Comparison of ENCODE assay signal across 9 mouse cellular contexts in genomic region chr8:71601939-71602665, GRCm38 (mm10). TPM values are rescaled to one million over a fixed set of nuclear protein-coding genes. Genes with fewer than 3 reads are reported as not detected.
DNase-seq lines count a peak whose midpoint lies in the region; ATAC-seq and TF ChIP-seq lines count a peak whose summit lies in the region.
"Had no signal": no experiment of that assay in that cellular context is flagged by ENCODE, and none has a peak within 500 bp of the region (broad histone marks: within the 10 kb centered on the region; RNA-seq: fewer than 3 reads in every experiment).

No protein-coding gene starts in this region.

- H3K9ac ChIP-seq in ES-E14 (ENCODE audit: insufficient read depth, low read depth, low read length, poor library complexity, severe bottlenecking), result peak overlapping the region; percentile 57
- no peak overlapping the region for H3K9ac ChIP-seq in heart, postnatal 0 days (replicated peaks; ENCODE audit: low read depth, low read length)

- H3K4me1 ChIP-seq in heart, embryonic 10.5 days, result peaks cover 18% of the 10 kb centered on the region
- H3K4me1 ChIP-seq in ES-E14 (ENCODE audit: control insufficient read depth in 2 of 2, insufficient read depth in 2 of 2, low read length in 2 of 2, poor library complexity in 1 of 2), result 0 out of 4 replicates have a peak, but pooled peaks cover 0 to 3% of the 10 kb centered on the region in 2 experiments
- H3K4me1 ChIP-seq in heart, postnatal 0 days (ENCODE audit: control insufficient read depth, insufficient read depth), result 0 out of 2 replicates have a peak, but pooled peaks cover 9% of the 10 kb centered on the region
- peaks cover 8% of the 10 kb centered on the region; the same call in 1 of the 2 replicates for H3K4me1 ChIP-seq in megakaryocyte, embryonic 14.5 days

- no peaks in the 10 kb centered on the region for H3K9me3 ChIP-seq in heart, embryonic 10.5 days
- no peaks in the 10 kb centered on the region for H3K9me3 ChIP-seq in ES-E14 (ENCODE audit: control insufficient read depth, insufficient read depth, low read depth, low read length)
- H3K9me3 ChIP-seq in heart, postnatal 0 days (replicated peaks; ENCODE audit: control insufficient read depth, low read length), result no peaks in the 10 kb centered on the region
- no peaks in the 10 kb centered on the region for H3K9me3 ChIP-seq in megakaryocyte, embryonic 14.5 days

- DNase-seq in heart, embryonic 10.5 days (ENCODE audit: low spot score), result no peak
- no peak for DNase-seq in heart, adult 8-10 months (ENCODE audit: low spot score)
- DNase-seq in ES-E14 (ENCODE audit: low read depth, low spot score), result no peak
- no peak for DNase-seq in heart, postnatal 0 days (ENCODE audit: low spot score)
- peak; percentile 75 for DNase-seq in thymus, postnatal 14 days
- DNase-seq in adrenal gland, postnatal 10 days, result no peak

- TF ChIP-seq EP300 in heart, postnatal 0 days (IDR thresholded peaks at IDR 0.05; ENCODE audit: low read depth), result no peak

- H3K27ac ChIP-seq in heart, embryonic 10.5 days, result peak overlapping the region; percentile 24
- H3K27ac ChIP-seq in ES-E14 (ENCODE audit: insufficient read depth, low read depth, low read length, poor library complexity, severe bottlenecking), result no peak overlapping the region; the same call in 1 of the 2 replicates
- H3K27ac ChIP-seq in heart, postnatal 0 days (ENCODE audit: low read depth), result no peak overlapping the region

- peaks cover 13% of the 10 kb centered on the region; the same call in 1 of the 2 replicates for H3K36me3 ChIP-seq in heart, embryonic 10.5 days
- H3K36me3 ChIP-seq in ES-E14 (ENCODE audit: control insufficient read depth, insufficient read depth, low read length, poor library complexity, severe bottlenecking), result peaks cover 5% of the 10 kb centered on the region; the same call in 1 of the 2 replicates
- H3K36me3 ChIP-seq in heart, postnatal 0 days (replicated peaks; ENCODE audit: control insufficient read depth, insufficient read depth, low read length), result no peaks in the 10 kb centered on the region
- H3K36me3 ChIP-seq in megakaryocyte, embryonic 14.5 days (replicated peaks; ENCODE audit: low read length), result peaks cover 89% of the 10 kb centered on the region

- H3K27me3 ChIP-seq in heart, embryonic 10.5 days (ENCODE audit: insufficient read depth, poor library complexity, severe bottlenecking), result peaks cover 77% of the 10 kb centered on the region
- H3K27me3 ChIP-seq in heart, postnatal 0 days (ENCODE audit: control insufficient read depth, insufficient read depth, low read length), result peaks cover 30% of the 10 kb centered on the region
- H3K27me3 ChIP-seq in megakaryocyte, embryonic 14.5 days (replicated peaks), result peaks cover 8% of the 10 kb centered on the region

- peak; percentile 19; the same call in 1 of the 2 replicates for ATAC-seq in heart, postnatal 0 days (ENCODE audit: insufficient read depth, low read depth)
- ATAC-seq in erythroid progenitor cell, adult 5-6 weeks (replicated peaks; ENCODE audit: low FRiP score, poor library complexity, severe bottlenecking), result no peak

- peak overlapping the region; percentile 58 for H3K4me3 ChIP-seq in heart, embryonic 10.5 days
- peak overlapping the region; percentile 70 to 73 for H3K4me3 ChIP-seq in ES-E14 (ENCODE audit: insufficient read depth in 1 of 2, low read depth in 1 of 2, low read length in 2 of 2, poor library complexity in 1 of 2, severe bottlenecking in 1 of 2)
- H3K4me3 ChIP-seq in heart, postnatal 0 days (ENCODE audit: low read depth, low read length), result peak overlapping the region; percentile 30
- H3K4me3 ChIP-seq in megakaryocyte, embryonic 14.5 days (replicated peaks), result peak overlapping the region; percentile 23

- no peak for TF ChIP-seq CTCF in heart, postnatal 0 days (IDR thresholded peaks at IDR 0.05; ENCODE audit: low read depth)

- WGBS in heart, embryonic 10.5 days, result 3% methylated on average over 65 of the region's 65 CpGs
- WGBS in heart, postnatal 0 days, result 4% methylated on average over 53 of the region's 65 CpGs

- in situ Hi-C loops in ES-E14 (cut with MboI; ENCODE audit: low sequenced_read_pairs in 2 of 2, unreplicated experiment in 2 of 2), result no loop called here

- peak overlapping the region; percentile 47 for H3K4me2 ChIP-seq in heart, postnatal 0 days (ENCODE audit: low read depth, low read length)

TF ChIP-seq in ES-E14, 5 proteins besides CTCF, POLR2A, EP300 and RAD21:
- TF ChIP-seq ZC3H11A (IDR thresholded peaks at IDR 0.05; ENCODE audit: borderline replicate concordance, low read depth, low read length) (no peak), CHD2 (IDR thresholded peaks at IDR 0.05; ENCODE audit: low read depth, low read length) (no peak), HCFC1 (IDR thresholded peaks at IDR 0.05; ENCODE audit: borderline replicate concordance, insufficient read depth, low read length) (no peak), MAFK (IDR thresholded peaks at IDR 0.05; ENCODE audit: insufficient read depth, low read depth, low read length) (no peak), ZNF384 (IDR thresholded peaks at IDR 0.05; ENCODE audit: low read depth, low read length) (no peak)

RNA-seq across cellular contexts. Expression of gene Fam129c, which starts 4.7 kb away (rescaled TPM):
- polyA plus RNA-seq in heart, embryonic 10.5 days (2016; fragmentation: Nextera tagmentation; extraction: Ambion mirVana), result 1.6 and 3.6 TPM in 2 replicates
- 1 to 10 TPM; 1.1 to 1.4 (median 1.2) TPM for total RNA-seq in heart, adult 8-10 months (2022)
- 9.0 and 15.2 TPM in 2 replicates for total RNA-seq in ES-E14 (2012; rRNA removed)
- 0.04 and 12.6 TPM in 2 replicates for total RNA-seq in heart, postnatal 0 days (2014; rRNA removed; ENCODE audit: low replicate concordance)
- 0.59 and 1.6 TPM in 2 replicates for polyA plus RNA-seq in heart, postnatal 0 days (2015; fragmentation: Nextera tagmentation; extraction: Ambion mirVana)
- 2.5 and 27.1 TPM in 2 replicates for polyA plus RNA-seq in megakaryocyte, embryonic 14.5 days (2012; ENCODE audit: insufficient read depth, low replicate concordance)
- 1 to 10 TPM; 3.9 to 4.2 TPM for total RNA-seq in adrenal gland, postnatal 10 days (2021)
- 54.1 and 135 TPM in 2 replicates for total RNA-seq in erythroid progenitor cell, adult 5-6 weeks (2015; ENCODE audit: low replicate concordance)
- total RNA-seq in erythroid progenitor cell, adult 5-6 weeks (2017; ENCODE audit: low replicate concordance), result 7.4 and 32.9 TPM in 2 replicates

RNA-seq across cellular contexts. Expression of gene Colgalt1, which starts 8.7 kb away (rescaled TPM):
- polyA plus RNA-seq in heart, embryonic 10.5 days (2016; fragmentation: Nextera tagmentation; extraction: Ambion mirVana), result 54.4 and 60.5 TPM in 2 replicates
- 10 to 100 TPM; 38.4 to 41.5 (median 39.9) TPM for total RNA-seq in heart, adult 8-10 months (2022)
- 126 and 186 TPM in 2 replicates for total RNA-seq in ES-E14 (2012; rRNA removed)
- total RNA-seq in heart, postnatal 0 days (2014; rRNA removed; ENCODE audit: low replicate concordance), result 84.1 and 108 TPM in 2 replicates
- polyA plus RNA-seq in heart, postnatal 0 days (2015; fragmentation: Nextera tagmentation; extraction: Ambion mirVana), result 32.7 and 35.4 TPM in 2 replicates
- 14.0 and 14.8 TPM in 2 replicates for polyA plus RNA-seq in megakaryocyte, embryonic 14.5 days (2012; ENCODE audit: insufficient read depth, low replicate concordance)
- total RNA-seq in adrenal gland, postnatal 10 days (2021), result 10 to 100 TPM; 56.3 to 58.9 TPM
- 5.9 and 19.5 TPM in 2 replicates for total RNA-seq in erythroid progenitor cell, adult 5-6 weeks (2015; ENCODE audit: low replicate concordance)
- total RNA-seq in erythroid progenitor cell, adult 5-6 weeks (2017; ENCODE audit: low replicate concordance), result 9.2 and 11.0 TPM in 2 replicates

RNA-seq across cellular contexts. Expression of gene Pgls, which starts 10.1 kb away (rescaled TPM):
- 195 and 228 TPM in 2 replicates for polyA plus RNA-seq in heart, embryonic 10.5 days (2016; fragmentation: Nextera tagmentation; extraction: Ambion mirVana)
- total RNA-seq in heart, adult 8-10 months (2022), result 10 to 100 TPM; 57.7 to 65.1 (median 62.6) TPM
- total RNA-seq in ES-E14 (2012; rRNA removed), result 95.6 and 124 TPM in 2 replicates
- total RNA-seq in heart, postnatal 0 days (2014; rRNA removed; ENCODE audit: low replicate concordance), result 333 and 425 TPM in 2 replicates
- polyA plus RNA-seq in heart, postnatal 0 days (2015; fragmentation: Nextera tagmentation; extraction: Ambion mirVana), result 210 and 212 TPM in 2 replicates
- 330 and 634 TPM in 2 replicates for polyA plus RNA-seq in megakaryocyte, embryonic 14.5 days (2012; ENCODE audit: insufficient read depth, low replicate concordance)
- 100 to 1,000 TPM; 233 to 245 TPM for total RNA-seq in adrenal gland, postnatal 10 days (2021)
- total RNA-seq in erythroid progenitor cell, adult 5-6 weeks (2015; ENCODE audit: low replicate concordance), result 31.4 and 36.9 TPM in 2 replicates
- 14.8 and 31.8 TPM in 2 replicates for total RNA-seq in erythroid progenitor cell, adult 5-6 weeks (2017; ENCODE audit: low replicate concordance)

RNA-seq across cellular contexts. Expression of gene Slc27a1, which starts 33.4 kb away (rescaled TPM):
- 19.0 and 19.4 TPM in 2 replicates for polyA plus RNA-seq in heart, embryonic 10.5 days (2016; fragmentation: Nextera tagmentation; extraction: Ambion mirVana)
- total RNA-seq in heart, adult 8-10 months (2022), result 100 to 1,000 TPM; 192 to 237 (median 204) TPM
- 24.5 and 45.9 TPM in 2 replicates for total RNA-seq in ES-E14 (2012; rRNA removed)
- total RNA-seq in heart, postnatal 0 days (2014; rRNA removed; ENCODE audit: low replicate concordance), result 68.4 and 178 TPM in 2 replicates
- 62.1 and 68.5 TPM in 2 replicates for polyA plus RNA-seq in heart, postnatal 0 days (2015; fragmentation: Nextera tagmentation; extraction: Ambion mirVana)
- 1.8 and 16.4 TPM in 2 replicates for polyA plus RNA-seq in megakaryocyte, embryonic 14.5 days (2012; ENCODE audit: insufficient read depth, low replicate concordance)
- 100 to 1,000 TPM in 1 of 2 experiments, 10 to 100 TPM in 1; 97.4 to 118 TPM for total RNA-seq in adrenal gland, postnatal 10 days (2021)
- total RNA-seq in erythroid progenitor cell, adult 5-6 weeks (2015; ENCODE audit: low replicate concordance), result 1.1 and 1.7 TPM in 2 replicates
- not detected in 2 replicates for total RNA-seq in erythroid progenitor cell, adult 5-6 weeks (2017; ENCODE audit: low replicate concordance)

RNA-seq across cellular contexts. Expression of gene Nxnl1, which starts 35.7 kb away (rescaled TPM):
- not detected in 2 replicates for polyA plus RNA-seq in heart, embryonic 10.5 days (2016; fragmentation: Nextera tagmentation; extraction: Ambion mirVana)
- total RNA-seq in heart, adult 8-10 months (2022), result under 1 TPM in 2 of 4 experiments, not detected in 2; 0.14 to 0.19 TPM
- not detected in 2 replicates for total RNA-seq in ES-E14 (2012; rRNA removed)
- total RNA-seq in heart, postnatal 0 days (2014; rRNA removed; ENCODE audit: low replicate concordance), result 0.50 TPM in 1 of 2 replicates, not detected in the other
- polyA plus RNA-seq in heart, postnatal 0 days (2015; fragmentation: Nextera tagmentation; extraction: Ambion mirVana), result 0.12 TPM in 2 replicates
- not detected in 2 replicates for polyA plus RNA-seq in megakaryocyte, embryonic 14.5 days (2012; ENCODE audit: insufficient read depth, low replicate concordance)
- total RNA-seq in adrenal gland, postnatal 10 days (2021), result under 1 TPM; 0.82 to 0.84 TPM
- total RNA-seq in erythroid progenitor cell, adult 5-6 weeks (2015; ENCODE audit: low replicate concordance), result not detected in 2 replicates
- total RNA-seq in erythroid progenitor cell, adult 5-6 weeks (2017; ENCODE audit: low replicate concordance), result not detected in 2 replicates
- total RNA-seq: left cerebral cortex, postnatal 10 days had no signal
